Mouse (Mus musculus): Measurements from ENCODE around the gene Cisd2. TPM values are rescaled to one million over a fixed set of nuclear protein-coding genes. Genes with fewer than 3 reads are reported as not detected.

The Cisd2 gene
- polyA plus RNA-seq, 1 experiment, result 13.6 TPM

DNA sequence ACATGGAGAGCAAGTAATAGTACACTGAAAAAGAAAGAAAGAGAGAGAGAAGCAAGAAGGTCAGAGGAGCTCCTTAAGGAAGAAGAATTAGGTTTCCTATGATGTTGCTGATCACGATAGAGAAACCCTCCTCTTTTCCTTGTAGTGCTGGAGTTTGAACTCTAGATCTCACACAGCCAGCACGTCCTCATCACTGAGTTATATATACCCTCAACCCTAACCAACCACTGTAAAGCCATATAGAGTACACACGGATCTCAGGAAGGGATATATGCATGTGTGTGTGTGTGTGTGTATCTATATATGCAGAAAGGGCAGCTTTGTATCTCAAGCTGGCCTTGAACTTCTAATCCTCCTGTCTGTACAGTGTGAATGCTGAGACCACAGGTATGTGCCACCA, 6.5 kb downstream of the Cisd2 start:
- no peak for DNase-seq (ENCODE audit: low read depth, low spot score)
- WGBS, result 37% methylated on average over 3 of the region's 3 CpGs

DNA sequence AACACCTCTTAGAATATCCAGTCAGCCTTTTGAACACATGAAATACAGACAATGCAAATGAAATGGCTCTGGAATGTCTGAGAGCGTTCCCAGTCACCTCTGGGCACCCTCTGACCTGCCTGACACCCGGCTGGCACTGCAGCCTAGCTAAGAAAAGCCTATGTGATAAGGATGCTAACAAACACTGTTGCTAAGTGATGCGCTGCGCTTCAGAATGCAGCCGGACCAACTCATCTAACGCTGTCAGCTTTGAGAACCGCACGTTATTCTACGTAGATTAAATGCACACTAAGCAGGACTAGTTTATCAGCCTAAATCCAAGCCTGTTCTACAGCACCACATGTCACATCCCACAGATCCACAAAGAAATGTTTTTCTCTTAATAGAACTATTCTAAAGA, 11.9 kb downstream of the Cisd2 start:
- no peak for DNase-seq (ENCODE audit: low read depth, low spot score)
- WGBS, result 92% methylated on average over 9 of the region's 9 CpGs

DNA sequence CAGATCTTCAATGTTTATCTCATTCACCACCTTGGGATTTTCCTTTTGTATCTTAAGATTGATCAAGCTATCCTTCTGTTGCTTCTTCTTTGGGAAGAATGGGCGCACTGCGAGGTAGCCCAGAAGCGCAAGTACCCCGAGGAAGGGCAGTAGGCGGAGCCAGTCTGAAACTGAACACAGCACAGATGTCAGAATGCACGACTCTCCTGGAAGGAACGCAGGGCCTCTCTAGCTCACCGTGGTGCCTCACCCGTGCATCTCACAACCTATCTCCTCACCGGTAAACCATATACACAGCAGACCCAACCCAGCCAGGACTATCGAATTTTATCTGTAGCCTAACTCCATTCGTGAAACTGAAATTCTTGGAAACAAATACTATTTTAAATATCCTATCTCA, 12.7 kb downstream of the Cisd2 start:
- WGBS, result 94% methylated on average over 12 of the region's 12 CpGs
- DNase-seq (ENCODE audit: low read depth, low spot score), result no peak

DNA sequence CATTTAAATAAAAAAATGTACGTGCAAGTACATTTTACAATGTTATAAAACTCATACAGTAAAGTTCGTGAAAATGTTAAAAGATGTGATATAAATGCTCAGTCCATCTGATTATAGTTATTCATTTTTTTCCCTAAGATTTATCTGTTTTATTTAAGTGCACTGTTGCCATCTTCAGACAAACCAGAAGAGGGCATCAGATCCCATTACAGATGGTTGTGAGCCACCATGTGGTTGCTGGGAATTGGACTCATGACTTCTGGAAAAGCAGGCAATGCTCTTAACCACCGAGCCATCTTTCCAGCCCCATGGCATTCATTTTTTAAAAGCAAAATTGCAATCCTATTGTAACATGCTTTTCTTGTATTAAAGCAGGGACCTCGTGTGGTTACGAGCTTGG, 14.5 kb downstream of the Cisd2 start:
- DNase-seq (ENCODE audit: low read depth, low spot score), result no peak
- WGBS, result 91% methylated on average over 5 of the region's 5 CpGs

DNA sequence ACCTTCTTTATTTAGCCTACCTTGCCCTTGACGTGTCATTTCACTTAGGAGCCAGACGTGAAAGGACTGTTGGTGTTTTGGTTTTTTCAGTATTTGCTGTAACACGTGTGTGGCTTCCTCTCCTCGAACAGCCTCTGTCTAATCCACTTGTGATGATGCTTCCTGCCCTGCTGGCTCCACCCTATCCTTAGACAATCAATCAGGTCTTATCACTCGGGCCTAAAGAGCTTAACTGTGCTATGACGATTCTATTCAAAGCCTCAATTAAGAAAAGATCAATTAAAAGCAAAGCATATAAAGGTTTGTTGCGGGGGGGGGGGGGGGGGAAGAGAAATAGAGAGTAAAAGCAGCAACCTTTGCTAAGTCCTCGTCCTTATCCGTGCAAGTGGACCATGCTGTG, 16.4 kb downstream of the Cisd2 start:
- 77% methylated on average over 9 of the region's 9 CpGs for WGBS
- DNase-seq (ENCODE audit: low read depth, low spot score), result no peak

DNA sequence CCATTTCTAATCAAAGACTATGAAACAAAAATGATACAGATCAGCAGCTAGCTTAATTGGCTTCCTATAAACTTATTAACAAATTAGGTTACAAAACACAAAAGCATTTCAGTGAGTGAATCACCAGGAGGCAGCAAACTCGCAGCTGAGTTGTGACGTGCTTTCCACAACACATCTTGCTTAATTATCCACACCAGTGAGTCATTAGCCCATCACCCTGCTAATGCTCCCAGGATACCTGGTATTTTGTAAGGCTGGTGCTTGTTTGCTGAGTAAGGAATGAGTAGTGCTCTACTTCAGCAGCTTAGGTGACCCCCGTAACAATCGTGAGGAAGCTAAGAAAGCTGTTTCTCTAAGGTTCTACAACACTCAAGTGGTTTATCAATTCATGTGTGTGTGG, 19.1 kb downstream of the Cisd2 start:
- WGBS, result 80% methylated on average over 4 of the region's 4 CpGs

DNA sequence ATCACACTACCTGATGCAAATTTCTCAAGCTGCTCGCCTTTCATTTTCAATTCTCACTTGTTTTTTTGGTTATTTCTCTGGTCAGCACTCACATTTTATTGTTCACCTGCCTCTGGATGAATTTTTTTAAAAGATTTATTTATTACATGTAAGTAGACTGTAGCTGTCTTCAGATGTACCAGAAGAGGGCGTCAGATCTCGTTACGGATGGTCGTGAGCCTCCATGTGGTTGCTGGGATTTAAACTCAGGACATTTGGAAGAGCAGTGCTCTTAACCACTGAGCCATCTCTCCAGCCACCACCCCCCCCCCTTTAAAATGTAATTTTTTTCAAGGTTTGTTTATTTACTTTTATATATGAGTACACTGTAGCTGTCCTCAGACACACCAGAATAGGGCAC, 19.9 kb downstream of the Cisd2 start:
- DNase-seq (ENCODE audit: low read depth, low spot score), result no peak
- WGBS, result 64% methylated on average over 5 of the region's 5 CpGs

More for the DNA sequence above, 19.1 kb downstream of the Cisd2 start:
- no peak for DNase-seq (ENCODE audit: low read depth, low spot score)

DNA sequence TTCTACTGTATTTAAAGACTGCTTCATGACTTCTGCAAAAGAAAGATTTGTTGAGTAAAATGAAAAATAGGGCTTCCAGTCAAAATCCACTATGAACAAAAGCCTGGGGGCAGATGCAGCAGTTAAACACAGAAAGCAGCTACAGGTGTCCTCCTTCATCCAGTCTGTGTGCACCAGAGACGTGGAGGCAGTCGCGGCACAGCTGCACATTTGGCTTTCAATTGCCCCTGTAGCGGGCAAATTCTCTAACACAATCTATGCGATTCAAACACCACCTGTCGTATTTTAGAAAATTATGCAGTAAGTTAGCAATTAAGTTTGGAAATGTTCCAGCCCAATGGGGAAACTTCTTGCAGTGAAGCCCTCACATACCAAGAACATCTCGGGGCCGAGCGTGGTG, 20.5 kb downstream of the Cisd2 start:
- WGBS, result 64% methylated on average over 9 of the region's 9 CpGs
- DNase-seq (ENCODE audit: low read depth, low spot score), result no peak

DNA sequence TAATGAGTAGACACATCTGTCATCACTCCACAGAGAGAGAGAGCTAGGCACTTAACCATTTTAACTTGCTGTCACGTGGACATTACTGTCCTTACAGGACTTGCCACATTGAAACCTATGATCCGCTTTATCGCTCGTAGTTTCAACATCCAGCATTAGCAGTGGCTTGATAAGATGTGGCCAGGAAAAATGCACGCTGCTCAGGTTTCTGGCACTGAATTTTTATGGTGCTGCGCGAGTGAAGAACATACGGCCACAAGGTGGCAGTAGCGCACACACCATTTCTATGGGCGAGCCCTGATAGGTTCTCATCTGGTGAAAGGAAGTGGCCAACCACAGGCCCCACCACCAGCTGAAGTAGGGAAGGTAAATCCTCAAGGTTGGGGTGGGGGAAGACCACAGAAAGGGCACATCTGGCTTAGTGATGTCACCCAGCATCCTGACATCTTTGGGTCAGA, 21.5 kb downstream of the Cisd2 start:
- WGBS, result 3% methylated on average over 10 of the region's 10 CpGs
- DNase-seq (ENCODE audit: low read depth, low spot score), result no peak

DNA sequence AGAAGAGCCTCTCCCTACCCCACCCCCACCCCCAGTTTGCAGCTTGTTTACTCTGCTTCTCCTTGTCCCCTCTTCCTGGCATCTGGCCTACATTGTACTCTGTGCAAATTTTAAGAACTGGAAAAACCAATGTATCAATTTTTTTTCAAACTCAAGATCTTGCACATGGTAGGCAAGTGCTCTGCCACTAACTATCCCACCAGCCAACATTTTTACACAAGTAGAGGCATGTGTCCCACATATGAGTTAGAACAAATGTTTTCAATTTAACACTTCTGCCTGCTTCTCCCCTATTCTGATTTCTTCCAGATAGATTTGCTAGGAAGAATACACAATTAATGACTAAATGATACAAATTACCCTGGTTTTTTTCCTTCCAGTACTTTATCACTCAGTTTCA, 26.6 kb downstream of the Cisd2 start:
- no peak for DNase-seq (ENCODE audit: low read depth, low spot score)

DNA sequence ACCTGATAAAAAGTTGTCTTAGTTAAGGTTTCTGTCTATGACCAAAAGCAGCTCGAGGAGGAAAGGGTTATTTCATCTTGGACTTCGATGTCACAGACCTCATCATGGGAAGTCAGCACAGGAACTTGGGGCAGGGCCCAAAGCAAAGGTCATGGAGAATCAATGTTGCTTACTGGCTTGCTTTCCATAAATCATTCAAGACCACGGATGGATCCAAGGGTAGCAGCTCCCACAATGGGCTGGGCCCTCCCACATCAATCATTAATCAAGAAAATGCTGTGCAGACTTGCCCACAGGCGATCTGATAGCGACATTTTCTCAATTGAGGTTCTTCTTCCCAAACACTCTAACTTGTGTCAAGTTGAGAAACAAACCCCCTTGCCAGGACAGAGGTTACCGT, 27.6 kb downstream of the Cisd2 start:
- no peak for DNase-seq (ENCODE audit: low read depth, low spot score)
- WGBS, result 34% methylated on average over 6 of the region's 6 CpGs

DNA sequence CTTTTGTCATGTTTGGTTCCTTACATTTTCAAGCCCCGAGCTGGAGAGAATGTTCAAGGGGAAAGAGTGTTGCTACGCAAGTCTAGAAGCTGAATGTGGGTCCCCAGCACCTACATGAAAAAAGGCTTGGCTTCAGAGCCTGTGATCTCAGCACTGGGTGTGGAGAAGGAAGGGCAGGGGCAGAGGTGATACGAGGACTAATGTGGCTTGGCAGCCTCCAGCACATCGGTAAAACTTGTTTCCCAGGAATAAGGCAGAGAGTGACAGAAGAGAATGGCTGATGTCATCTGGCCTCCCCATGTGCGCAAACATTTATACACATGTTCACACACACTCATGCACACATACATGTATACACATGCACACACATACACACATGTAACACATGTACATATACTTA, 28.6 kb downstream of the Cisd2 start:
- no peak for DNase-seq (ENCODE audit: low read depth, low spot score)
- WGBS, result 33% methylated on average over 5 of the region's 5 CpGs

DNA sequence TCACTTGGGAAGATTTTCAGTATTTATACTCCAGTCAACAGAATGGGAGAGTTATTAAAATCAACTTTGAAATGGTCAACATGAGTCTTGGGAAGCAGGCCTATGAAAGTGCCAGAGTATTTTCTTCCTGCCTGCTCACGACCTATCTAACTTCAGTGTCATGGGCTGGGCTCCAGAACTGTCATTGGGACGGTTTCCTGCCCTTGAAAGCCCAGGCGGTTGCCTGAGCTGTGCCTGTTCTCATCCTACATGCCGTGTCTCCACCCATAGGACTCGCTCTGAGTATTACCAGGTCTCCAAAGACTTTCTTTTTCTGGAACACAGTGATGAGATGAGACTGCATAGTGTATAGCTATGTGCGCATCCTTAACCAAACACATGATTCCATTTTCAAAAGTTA, 30.5 kb downstream of the Cisd2 start:
- no peak for DNase-seq (ENCODE audit: low read depth, low spot score)
- whole genome bisulfite sequencing, result 65% methylated on average over 6 of the region's 6 CpGs

DNA sequence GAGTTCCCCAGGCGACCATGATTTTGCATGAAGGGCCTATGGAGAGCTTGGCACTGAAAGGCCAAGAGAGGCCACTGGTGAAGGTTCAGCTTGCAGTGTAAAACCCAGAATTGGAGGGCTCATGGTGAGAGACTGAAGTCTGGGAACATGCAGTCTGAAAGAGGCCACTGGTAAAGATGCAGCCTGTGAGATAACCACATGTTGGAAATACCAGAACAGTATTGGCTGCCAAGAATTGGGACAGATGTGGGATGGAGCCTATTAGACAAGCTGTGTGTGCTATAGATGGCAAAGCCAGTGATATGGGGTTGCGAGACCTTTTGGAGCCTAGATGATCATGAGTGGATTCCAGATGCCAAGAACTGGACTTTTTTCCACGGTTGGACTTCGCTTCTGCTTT, 43.9 kb downstream of the Cisd2 start:
- 97% methylated on average over 4 of the region's 4 CpGs for WGBS
- no peak for DNase-seq (ENCODE audit: low read depth, low spot score)

DNA sequence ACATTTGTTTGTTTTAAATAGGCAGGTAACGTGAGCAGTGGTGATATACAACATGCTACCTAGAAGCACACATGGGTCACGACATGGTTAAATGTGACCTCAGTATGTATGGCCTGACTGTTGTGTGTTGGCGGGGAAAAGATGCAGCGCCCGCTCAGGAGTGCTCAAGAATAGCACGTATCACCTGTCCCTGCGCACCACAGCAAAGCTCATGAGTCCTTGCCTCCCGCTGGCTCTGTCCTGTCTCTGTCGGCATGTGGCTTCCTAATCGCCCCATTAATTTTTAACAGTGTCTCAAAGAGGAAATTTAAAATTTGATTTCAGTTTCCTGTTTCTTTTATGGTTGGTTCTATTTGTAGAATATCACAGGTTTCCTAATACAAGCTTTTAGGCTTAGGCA, 46.3 kb downstream of the Cisd2 start:
- WGBS, result 75% methylated on average over 10 of the region's 10 CpGs
- no peak for DNase-seq (ENCODE audit: low read depth, low spot score)

DNA sequence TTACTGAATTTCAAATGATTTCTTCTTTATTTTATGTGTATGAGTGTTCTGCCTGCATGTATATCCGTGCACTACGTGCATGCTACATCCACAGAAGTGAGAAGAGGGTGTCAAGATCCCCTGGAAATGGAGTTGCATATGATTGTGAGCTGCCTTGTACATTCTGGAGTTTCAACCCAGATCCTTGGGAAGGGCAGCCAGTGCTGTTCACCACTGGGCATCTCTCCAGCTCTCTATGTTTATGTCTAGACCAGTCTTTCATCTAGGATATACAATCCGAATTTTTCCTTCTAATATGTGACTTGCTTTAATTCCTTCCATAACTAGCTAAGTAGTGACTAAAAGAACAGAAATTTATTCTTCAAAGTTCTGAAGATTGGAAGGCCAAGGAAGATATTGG, 47.9 kb downstream of the Cisd2 start:
- WGBS, result 75% methylated on average over 3 of the region's 3 CpGs
- DNase-seq (ENCODE audit: low read depth, low spot score), result no peak

DNA sequence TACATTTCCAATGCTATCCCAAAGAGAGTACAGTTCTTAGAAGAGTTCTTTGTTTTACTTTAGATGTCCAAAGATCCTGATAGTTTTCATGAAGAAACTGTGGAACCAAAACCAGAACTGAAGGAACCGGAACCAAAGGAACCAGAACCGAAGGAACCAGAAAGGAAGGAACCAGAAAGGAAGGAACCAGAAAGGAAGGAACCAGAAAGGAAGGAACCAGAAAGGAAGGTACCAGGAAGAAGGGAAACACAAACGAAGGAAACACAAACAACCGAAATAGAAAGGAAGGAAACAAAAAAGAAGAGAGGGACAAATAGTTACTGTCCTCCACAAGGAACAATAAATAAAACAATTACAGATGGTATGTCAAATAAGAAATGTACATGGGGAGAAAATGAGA, 66.3 kb downstream of the Cisd2 start:
- WGBS, result 84% methylated on average over 4 of the region's 4 CpGs
- DNase-seq (ENCODE audit: low read depth, low spot score), result no peak

Other genes starting within 250 kb of the Cisd2 start
- 2.8 and 4.2 TPM in 2 replicates for gene Cenpe, start 211.4 kb downstream of the Cisd2 start, polyA plus RNA-seq (2012; rRNA removed)
- gene Bdh2, start 142.7 kb downstream of the Cisd2 start, polyA plus RNA-seq (2012; rRNA removed), result 0.90 and 0.92 TPM in 2 replicates
- 0.03 and 0.11 TPM in 2 replicates for gene Slc9b2, start 116.2 kb downstream of the Cisd2 start, polyA plus RNA-seq (2012; rRNA removed)
- gene Slc9b1, start 75.9 kb downstream of the Cisd2 start, polyA plus RNA-seq (2012; rRNA removed), result 0.10 TPM in 1 of 2 replicates, not detected in the other
- gene Ube2d3, start 14.2 kb upstream of the Cisd2 start, polyA plus RNA-seq (2012; rRNA removed), result 174 and 281 TPM in 2 replicates
- 4.8 and 6.1 TPM in 2 replicates for gene Manba, start 61.7 kb upstream of the Cisd2 start, polyA plus RNA-seq (2012; rRNA removed)